Mouse (Mus musculus) spleen, postnatal 14 days (tissue): ENCODE data around the gene Sun5.
A peak's percentile ranks its signal among the peaks of the same experiment; 100 is the strongest.

ENCODE experiments used
- DNase-seq, 2 experiments: peaks; one replicate each; pipeline ENCODE4 v3.0.0; 2021 to 2022; ENCODE audit warnings: low spot score in 2 of 2

Sun5 gene

DNA sequence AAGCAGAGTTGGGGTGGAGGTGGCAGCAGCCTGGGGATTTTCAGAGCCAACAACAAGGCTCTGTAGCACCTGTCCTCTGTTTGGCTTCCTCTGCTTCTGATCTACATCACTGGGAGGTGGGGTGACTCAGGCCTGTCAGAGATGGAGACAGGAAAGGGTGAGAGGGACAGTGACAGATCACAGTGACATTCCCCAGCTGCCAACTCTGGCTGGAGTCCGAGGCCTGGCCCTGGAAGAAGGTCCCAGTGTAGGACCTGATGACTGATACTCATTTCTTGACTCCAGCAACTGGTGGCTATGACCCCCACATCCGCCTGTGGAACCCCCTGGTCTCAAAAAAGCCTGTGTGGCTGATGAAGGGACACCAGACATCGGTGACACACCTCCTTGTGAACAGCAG, 61.0 kb downstream of the Sun5 start:
- no peak for DNase-seq

DNA sequence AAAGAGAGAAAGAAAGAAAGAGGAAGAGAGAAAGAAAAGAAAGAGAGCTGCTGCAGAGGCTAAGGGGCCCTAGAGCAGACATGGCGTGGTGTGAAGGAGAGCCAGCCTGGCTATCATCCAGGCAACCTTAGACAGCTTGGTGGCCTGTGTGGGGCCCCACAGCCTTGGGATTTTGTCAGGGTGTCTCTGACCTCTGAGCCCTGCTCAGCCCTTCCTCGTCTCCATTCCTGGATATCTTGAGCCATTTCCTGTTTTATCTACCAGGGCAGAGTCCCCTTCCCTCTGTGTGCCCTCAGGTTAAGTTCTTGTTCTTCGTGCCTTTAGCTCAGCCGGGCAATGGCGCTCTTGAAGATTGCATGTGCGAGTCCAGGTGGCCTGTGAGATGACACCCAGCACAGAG, 62.0 kb downstream of the Sun5 start:
- DNase-seq, result no peak

DNA sequence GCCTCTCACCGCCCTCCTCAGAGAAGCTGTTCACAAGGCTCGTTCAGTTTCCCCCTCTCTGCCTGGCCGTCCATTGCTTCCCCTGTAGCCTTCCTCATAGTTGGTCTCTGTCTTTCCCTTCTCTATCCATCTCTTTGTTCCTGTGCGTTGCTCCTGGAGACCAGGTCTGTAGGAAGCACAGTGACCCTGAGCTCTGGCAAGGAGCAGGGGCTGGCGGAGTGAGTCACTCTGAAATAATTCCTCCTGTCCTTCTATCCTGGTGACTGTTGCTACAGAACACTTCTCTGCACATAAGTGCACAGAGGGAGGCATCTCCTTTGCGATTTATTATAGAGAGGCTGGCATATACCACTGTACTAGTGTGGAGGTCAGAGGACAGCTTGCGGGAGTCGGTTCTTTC, 62.7 kb downstream of the Sun5 start:
- DNase-seq, result no peak

DNA sequence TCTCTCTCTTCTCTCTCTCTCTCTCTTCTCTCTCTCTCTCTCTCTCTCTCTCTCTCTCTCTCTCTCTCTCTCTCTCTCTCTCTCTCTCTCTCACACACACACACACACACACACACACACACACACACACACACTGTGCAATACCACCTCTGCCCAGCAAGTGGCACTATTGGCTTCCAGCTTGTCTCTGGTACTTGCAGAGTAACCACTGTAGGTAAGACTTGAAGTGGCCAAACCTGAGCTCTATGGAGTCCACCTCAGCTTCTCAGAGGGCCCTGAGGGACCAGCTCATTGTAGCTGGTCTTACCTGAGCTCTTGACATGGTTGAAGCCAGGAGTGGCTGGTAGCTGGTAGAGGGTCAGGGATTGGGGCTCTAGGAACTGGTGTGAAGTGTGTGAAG, 63.4 kb downstream of the Sun5 start:
- DNase-seq, result peak in 1 of 2 experiments; percentile 22
